Mouse (Mus musculus): ENCODE data around the gene Nelfcd. TPM values are rescaled to one million over a fixed set of nuclear protein-coding genes. Genes with fewer than 3 reads are reported as not detected.

Gene Nelfcd
- polyA plus RNA-seq, 1 experiment from 2014 or later: 144 TPM

DNA sequence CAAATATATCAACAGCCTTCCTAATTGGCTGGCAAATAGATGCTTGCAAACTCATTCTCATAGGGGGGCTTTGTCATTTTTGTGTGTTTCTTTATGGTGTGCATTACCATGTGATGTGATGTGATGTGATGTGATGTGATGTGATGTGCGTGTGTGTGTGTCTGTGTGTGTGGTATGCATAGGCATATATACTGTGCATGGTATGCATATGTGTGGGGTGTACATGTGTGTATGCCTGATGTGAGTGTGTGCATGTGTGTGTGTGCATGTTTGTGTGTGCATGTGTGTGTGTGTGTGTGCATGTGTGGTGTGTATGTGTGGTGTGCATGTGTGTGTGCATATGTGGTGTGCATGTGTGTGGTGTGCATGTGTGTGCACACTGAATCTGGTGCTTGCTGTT lies 18.5 kb upstream of the Nelfcd start:
- H3K4me3 ChIP-seq (ENCODE audit: low read depth, low read length): no peak overlapping the region
- ATAC-seq (ENCODE audit: insufficient read depth) (no peak), DNase-seq (no peak)
- no peak overlapping the region for H3K9ac ChIP-seq
- WGBS: 84% methylated on average over 1 of the region's 1 CpGs
- H3K27me3 ChIP-seq (ENCODE audit: insufficient read depth, low read length): no peaks in the 10 kb centered on the region
- H3K36me3 ChIP-seq (ENCODE audit: insufficient read depth): no peaks in the 10 kb centered on the region
- no peak overlapping the region for H3K4me2 ChIP-seq
- no peak overlapping the region for H3K27ac ChIP-seq (ENCODE audit: low read depth)
- H3K4me1 ChIP-seq (ENCODE audit: insufficient read depth): no peaks in the 10 kb centered on the region
- H3K9me3 ChIP-seq (ENCODE audit: low read depth, low read length): no peaks in the 10 kb centered on the region
- no peak for TF ChIP-seq CTCF (IDR thresholded peaks at IDR 0.05; ENCODE audit: low read depth)

DNA sequence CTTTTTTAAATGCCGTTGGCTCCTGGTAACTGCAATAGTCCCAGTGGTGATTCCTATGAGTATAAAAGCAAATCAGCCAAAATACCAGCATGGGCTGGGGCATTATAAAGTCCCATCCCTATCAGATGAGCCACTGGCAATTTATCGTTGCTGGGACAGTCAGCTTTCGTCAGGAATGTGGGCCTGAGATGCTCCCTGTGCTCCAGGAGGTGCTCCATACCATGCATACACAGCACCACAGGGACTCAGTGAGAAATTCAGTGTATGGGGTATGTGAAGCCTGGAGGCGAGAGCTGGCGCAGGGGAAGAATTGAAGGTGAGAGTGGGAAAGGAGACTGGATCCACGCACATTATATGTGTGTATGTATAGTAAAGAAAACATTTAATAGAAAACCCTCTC lies 17.7 kb upstream of the Nelfcd start:
- no peaks in the 10 kb centered on the region for H3K9me3 ChIP-seq (ENCODE audit: low read depth, low read length)
- no peaks in the 10 kb centered on the region for H3K27me3 ChIP-seq (ENCODE audit: insufficient read depth, low read length)
- 80% methylated on average over 6 of the region's 6 CpGs for WGBS
- no peaks in the 10 kb centered on the region for H3K36me3 ChIP-seq (ENCODE audit: insufficient read depth)
- no peaks in the 10 kb centered on the region for H3K4me1 ChIP-seq (ENCODE audit: insufficient read depth)
- ATAC-seq (ENCODE audit: insufficient read depth) (no peak), DNase-seq (no peak)
- TF ChIP-seq CTCF (IDR thresholded peaks at IDR 0.05; ENCODE audit: low read depth): no peak
- no peak overlapping the region for H3K4me3 ChIP-seq (ENCODE audit: low read depth, low read length)
- H3K4me2 ChIP-seq: no peak overlapping the region
- no peak overlapping the region for H3K9ac ChIP-seq
- H3K27ac ChIP-seq (ENCODE audit: low read depth): no peak overlapping the region

DNA sequence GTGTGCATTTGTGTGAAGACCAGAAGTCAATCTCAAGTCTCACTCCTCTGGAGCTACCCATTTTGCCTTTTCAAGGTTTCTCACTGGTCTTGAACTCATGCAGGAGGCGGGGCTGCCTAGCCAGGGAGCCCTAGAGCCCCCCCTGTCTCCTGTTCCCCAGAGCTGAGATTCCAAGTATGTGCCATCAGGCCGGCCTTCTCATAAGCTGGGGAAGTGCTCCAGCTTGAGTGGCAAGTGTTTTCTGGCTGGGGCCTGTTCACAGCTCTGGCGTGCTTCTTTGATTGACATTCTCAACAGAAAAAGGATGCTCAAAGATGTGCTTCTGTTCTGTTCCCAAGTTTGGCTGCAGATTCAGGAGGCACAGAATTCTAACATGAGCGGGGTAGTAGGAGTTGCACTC lies 15.2 kb upstream of the Nelfcd start:
- Histone ChIP-seq H3K9me3 (ENCODE audit: low read depth, low read length) (no peaks in the 10 kb centered on the region), H3K36me3 (ENCODE audit: insufficient read depth) (no peaks in the 10 kb centered on the region), H3K4me1 (ENCODE audit: insufficient read depth) (no peaks in the 10 kb centered on the region), H3K27ac (ENCODE audit: low read depth) (no peak overlapping the region), H3K27me3 (ENCODE audit: insufficient read depth, low read length) (no peaks in the 10 kb centered on the region), H3K9ac (no peak overlapping the region), H3K4me3 (ENCODE audit: low read depth, low read length) (no peak overlapping the region), H3K4me2 (no peak overlapping the region)
- 68% methylated on average over 4 of the region's 4 CpGs for WGBS
- no peak for TF ChIP-seq CTCF (IDR thresholded peaks at IDR 0.05; ENCODE audit: low read depth)
- DNase-seq (no peak), ATAC-seq (ENCODE audit: insufficient read depth) (no peak)

DNA sequence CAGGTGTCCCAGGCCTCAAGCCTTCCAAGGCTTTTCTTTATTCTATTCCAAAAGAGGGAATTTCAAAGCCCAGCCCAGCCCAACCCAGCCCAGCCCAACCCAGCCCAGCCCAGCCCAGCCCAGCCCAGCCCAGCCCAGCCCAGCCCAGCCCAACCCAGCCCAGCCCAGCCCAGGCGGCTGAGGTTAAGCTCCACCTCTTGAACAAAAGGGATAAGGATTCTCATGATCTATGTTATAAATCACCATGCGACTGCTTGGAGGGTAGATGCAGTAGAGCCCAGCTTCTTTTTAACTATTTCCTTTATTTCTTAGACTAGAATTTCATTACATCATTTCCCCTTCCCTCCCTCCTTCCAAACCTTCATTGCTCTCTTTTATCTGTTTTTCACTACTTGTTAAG lies 5.4 kb upstream of the Nelfcd start:
- H3K4me1 ChIP-seq (ENCODE audit: insufficient read depth): no peaks in the 10 kb centered on the region
- DNase-seq (no peak), ATAC-seq (ENCODE audit: insufficient read depth) (peak; percentile 53; the same call in 1 of the 2 replicates)
- H3K4me2 ChIP-seq: no peak overlapping the region
- no peak overlapping the region for H3K4me3 ChIP-seq (ENCODE audit: low read depth, low read length)
- no peaks in the 10 kb centered on the region for H3K9me3 ChIP-seq (ENCODE audit: low read depth, low read length)
- no peak overlapping the region for H3K27ac ChIP-seq (ENCODE audit: low read depth)
- TF ChIP-seq CTCF (IDR thresholded peaks at IDR 0.05; ENCODE audit: low read depth): no peak
- 43% methylated on average over 2 of the region's 2 CpGs for WGBS
- H3K36me3 ChIP-seq (ENCODE audit: insufficient read depth): no peaks in the 10 kb centered on the region
- no peaks in the 10 kb centered on the region for H3K27me3 ChIP-seq (ENCODE audit: insufficient read depth, low read length)
- no peak overlapping the region for H3K9ac ChIP-seq

DNA sequence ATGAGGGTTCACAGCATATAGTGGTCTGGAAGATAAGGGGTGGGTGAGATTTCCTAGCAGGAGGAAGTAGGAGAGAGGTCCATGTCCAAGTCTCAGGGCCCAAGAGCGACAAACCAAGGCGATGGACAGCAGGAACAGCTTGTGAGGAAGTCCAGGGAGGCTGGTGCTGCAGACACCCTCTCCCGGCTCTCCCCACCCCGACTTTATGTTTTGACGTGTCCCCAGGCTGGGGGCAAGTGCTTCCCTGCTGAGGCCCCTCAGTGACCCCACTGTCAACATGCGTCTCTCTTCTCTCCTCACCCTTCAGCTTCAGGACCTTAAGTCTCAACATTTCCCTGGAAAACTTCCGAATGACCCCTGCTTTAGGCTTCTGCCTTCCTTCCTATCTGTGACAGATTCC lies 2.5 kb upstream of the Nelfcd start:
- H3K27ac ChIP-seq (ENCODE audit: low read depth): no peak overlapping the region
- 0 out of 2 replicates have a peak, but pooled peaks cover under 1% of the 10 kb centered on the region for H3K36me3 ChIP-seq (ENCODE audit: insufficient read depth)
- no peak for DNase-seq
- H3K4me3 ChIP-seq (ENCODE audit: low read depth, low read length): no peak overlapping the region
- no peak overlapping the region for H3K4me2 ChIP-seq
- H3K9me3 ChIP-seq (ENCODE audit: low read depth, low read length): no peaks in the 10 kb centered on the region
- TF ChIP-seq CTCF (IDR thresholded peaks at IDR 0.05; ENCODE audit: low read depth): no peak
- no peaks in the 10 kb centered on the region for H3K27me3 ChIP-seq (ENCODE audit: insufficient read depth, low read length)
- WGBS: 55% methylated on average over 7 of the region's 7 CpGs
- ATAC-seq (ENCODE audit: insufficient read depth): no peak
- no peak overlapping the region for H3K9ac ChIP-seq
- peaks cover 9% of the 10 kb centered on the region for H3K4me1 ChIP-seq (ENCODE audit: insufficient read depth)

DNA sequence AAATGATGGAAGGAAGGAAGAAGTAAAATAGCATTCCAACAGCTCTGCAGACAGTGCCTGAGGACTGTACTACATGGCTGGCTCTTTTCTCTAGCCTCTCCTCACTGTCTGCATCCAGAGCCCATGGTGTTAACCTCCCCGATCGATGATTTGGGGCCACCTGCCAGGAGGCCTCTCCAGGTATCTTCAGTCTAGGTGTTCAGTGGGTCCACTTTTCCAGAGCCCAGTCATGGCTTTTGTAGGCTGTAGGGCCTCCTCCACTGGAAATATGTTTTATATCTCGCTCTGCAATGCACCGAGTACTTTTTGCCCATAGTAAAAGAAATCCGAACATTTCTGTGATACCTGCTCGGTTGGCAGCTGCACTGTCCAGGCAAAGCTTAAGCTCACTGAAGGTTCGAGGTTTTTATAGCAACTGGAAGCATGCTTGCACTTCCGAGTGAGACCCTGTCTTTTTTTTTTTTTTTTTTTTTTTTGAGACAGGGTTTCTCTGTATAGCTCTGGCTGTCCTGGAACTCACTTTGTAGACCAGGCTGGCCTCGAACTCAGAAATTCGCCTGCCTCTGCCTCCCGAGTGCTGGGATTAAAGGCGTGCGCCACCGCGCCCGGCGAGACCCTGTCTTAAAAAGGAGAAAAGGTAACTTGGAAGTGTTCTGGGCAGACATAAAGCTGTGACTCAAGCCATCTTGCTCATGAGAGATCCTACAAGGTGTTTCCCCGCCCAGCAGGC lies 438 bp upstream of the Nelfcd start:
- no peak for TF ChIP-seq CTCF (IDR thresholded peaks at IDR 0.05; ENCODE audit: low read depth)
- H3K9me3 ChIP-seq (ENCODE audit: low read depth, low read length): no peaks in the 10 kb centered on the region
- 0 out of 2 replicates have a peak, but pooled peaks cover 10% of the 10 kb centered on the region for H3K36me3 ChIP-seq (ENCODE audit: insufficient read depth)
- no peak overlapping the region for H3K27ac ChIP-seq (ENCODE audit: low read depth)
- H3K27me3 ChIP-seq (ENCODE audit: insufficient read depth, low read length): no peaks in the 10 kb centered on the region
- H3K9ac ChIP-seq: no peak overlapping the region
- peak overlapping the region; percentile 87 for H3K4me3 ChIP-seq (ENCODE audit: low read depth, low read length)
- DNase-seq: no peak
- ATAC-seq (ENCODE audit: insufficient read depth): no peak
- H3K4me2 ChIP-seq: peak overlapping the region; percentile 88; the same call in 1 of the 2 replicates
- peaks cover 9% of the 10 kb centered on the region for H3K4me1 ChIP-seq (ENCODE audit: insufficient read depth)
- WGBS: 45% methylated on average over 18 of the region's 18 CpGs

DNA sequence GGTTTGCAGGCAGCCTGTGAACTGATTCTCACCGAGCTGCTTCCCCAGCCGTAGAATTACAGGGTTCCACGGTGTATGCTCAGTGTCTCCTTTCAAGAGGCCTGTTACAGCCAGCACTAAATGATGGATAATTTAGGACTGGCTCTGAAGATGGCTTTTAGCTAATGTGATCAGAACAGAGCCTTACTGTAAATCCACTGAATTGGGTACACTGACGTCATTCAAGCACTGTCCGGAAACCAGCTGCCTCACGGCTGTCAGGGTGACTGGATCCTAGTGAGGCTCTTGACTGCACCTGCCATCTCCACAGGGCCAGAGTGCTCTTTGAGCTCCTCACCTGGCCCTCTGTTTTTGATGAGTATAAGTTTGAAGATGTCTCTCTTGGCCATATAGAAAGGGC lies 5.5 kb downstream of the Nelfcd start:
- H3K4me2 ChIP-seq: no peak overlapping the region
- no peaks in the 10 kb centered on the region for H3K27me3 ChIP-seq (ENCODE audit: insufficient read depth, low read length)
- H3K9ac ChIP-seq: no peak overlapping the region
- H3K9me3 ChIP-seq (ENCODE audit: low read depth, low read length): no peaks in the 10 kb centered on the region
- no peak overlapping the region for H3K4me3 ChIP-seq (ENCODE audit: low read depth, low read length)
- no peak for TF ChIP-seq CTCF (IDR thresholded peaks at IDR 0.05; ENCODE audit: low read depth)
- DNase-seq: no peak
- no peak overlapping the region for H3K27ac ChIP-seq (ENCODE audit: low read depth)
- peaks cover 9% of the 10 kb centered on the region for H3K4me1 ChIP-seq (ENCODE audit: insufficient read depth)
- WGBS: 85% methylated on average over 6 of the region's 6 CpGs
- peaks cover 69% of the 10 kb centered on the region for H3K36me3 ChIP-seq (ENCODE audit: insufficient read depth)
- ATAC-seq (ENCODE audit: insufficient read depth): no peak

Data from lung, embryonic 14.5 days (tissue).